Mouse (Mus musculus): ENCODE measurements at regions not wholly inside any gene's neighbourhood (a gene's known extent, or its start where the extent isn't known, plus 50 kb on each side); places are given as distances from the start of the nearest gene placed in this dataset.

- Histone ChIP-seq H3K9ac (replicated peaks; ENCODE audit: low read length, poor library complexity, severe bottlenecking) (no peak overlapping the region), H3K27ac (ENCODE audit: low read depth, low read length) (no peak overlapping the region), H3K4me2 (ENCODE audit: low read depth, low read length, poor library complexity, severe bottlenecking) (no peak overlapping the region), H3K4me3 (ENCODE audit: low read depth, low read length) (no peak overlapping the region), H3K9me3 (ENCODE audit: low read length) (no peaks in the 10 kb centered on the region), H3K4me1 (ENCODE audit: insufficient read depth, low read length) (no peaks in the 10 kb centered on the region), H3K27me3 (ENCODE audit: insufficient read depth, low read length) (no peaks in the 10 kb centered on the region), H3K36me3 (ENCODE audit: insufficient read depth, low read length) (no peaks in the 10 kb centered on the region)
- DNase-seq (ENCODE audit: low spot score) (no peak), ATAC-seq (ENCODE audit: low FRiP score) (no peak)
- TF ChIP-seq CTCF (IDR thresholded peaks at IDR 0.05) = no peak
- WGBS = 70% methylated on average over 1 of the region's 1 CpGs
Observed at GRCm38 (mm10) chr1:137577639-137578038, 597.9 kb downstream of the Ptprc start.

GRCm38 (mm10) chr1:137576174-137576573, 599.3 kb downstream of the Ptprc start:
- no peaks in the 10 kb centered on the region for H3K27me3 ChIP-seq (ENCODE audit: insufficient read depth, low read length)
- no peak for ATAC-seq (ENCODE audit: low FRiP score)
- H3K4me1 ChIP-seq (ENCODE audit: insufficient read depth, low read length) = no peaks in the 10 kb centered on the region
- no peak for TF ChIP-seq CTCF (IDR thresholded peaks at IDR 0.05)
- H3K4me3 ChIP-seq (ENCODE audit: low read depth, low read length) = no peak overlapping the region
- H3K9ac ChIP-seq (replicated peaks; ENCODE audit: low read length, poor library complexity, severe bottlenecking) = no peak overlapping the region
- DNase-seq (ENCODE audit: low spot score) = no peak
- WGBS = 77% methylated on average over 9 of the region's 9 CpGs
- no peaks in the 10 kb centered on the region for H3K36me3 ChIP-seq (ENCODE audit: insufficient read depth, low read length)
- H3K4me2 ChIP-seq (ENCODE audit: low read depth, low read length, poor library complexity, severe bottlenecking) = no peak overlapping the region
- H3K9me3 ChIP-seq (ENCODE audit: low read length) = no peaks in the 10 kb centered on the region
- no peak overlapping the region for H3K27ac ChIP-seq (ENCODE audit: low read depth, low read length)

GRCm38 (mm10) chr1:137575380-137575779, 600.1 kb downstream of the Ptprc start:
- no peak for ATAC-seq (ENCODE audit: low FRiP score)

GRCm38 (mm10) chr1:137571905-137572865, 603.3 kb downstream of the Ptprc start:
- no peak overlapping the region for H3K4me2 ChIP-seq (ENCODE audit: low read depth, low read length, poor library complexity, severe bottlenecking)
- H3K9me3 ChIP-seq (ENCODE audit: low read length) = no peaks in the 10 kb centered on the region
- H3K27me3 ChIP-seq (ENCODE audit: insufficient read depth, low read length) = no peaks in the 10 kb centered on the region
- no peak overlapping the region for H3K9ac ChIP-seq (replicated peaks; ENCODE audit: low read length, poor library complexity, severe bottlenecking)
- no peaks in the 10 kb centered on the region for H3K36me3 ChIP-seq (ENCODE audit: insufficient read depth, low read length)
- WGBS = 77% methylated on average over 6 of the region's 6 CpGs
- DNase-seq (ENCODE audit: low spot score) = no peak
- TF ChIP-seq CTCF (IDR thresholded peaks at IDR 0.05) = no peak
- no peak for ATAC-seq (ENCODE audit: low FRiP score)
- no peak overlapping the region for H3K4me3 ChIP-seq (ENCODE audit: low read depth, low read length)
- no peak overlapping the region for H3K27ac ChIP-seq (ENCODE audit: low read depth, low read length)
- H3K4me1 ChIP-seq (ENCODE audit: insufficient read depth, low read length) = no peaks in the 10 kb centered on the region

More at GRCm38 (mm10) chr1:137575380-137575779, 600.1 kb downstream of the Ptprc start:
- DNase-seq (ENCODE audit: low spot score) = no peak
- Histone ChIP-seq H3K27me3 (ENCODE audit: insufficient read depth, low read length) (no peaks in the 10 kb centered on the region), H3K36me3 (ENCODE audit: insufficient read depth, low read length) (no peaks in the 10 kb centered on the region), H3K4me2 (ENCODE audit: low read depth, low read length, poor library complexity, severe bottlenecking) (no peak overlapping the region), H3K4me1 (ENCODE audit: insufficient read depth, low read length) (no peaks in the 10 kb centered on the region), H3K9me3 (ENCODE audit: low read length) (no peaks in the 10 kb centered on the region), H3K4me3 (ENCODE audit: low read depth, low read length) (no peak overlapping the region), H3K9ac (replicated peaks; ENCODE audit: low read length, poor library complexity, severe bottlenecking) (no peak overlapping the region), H3K27ac (ENCODE audit: low read depth, low read length) (no peak overlapping the region)
- no peak for TF ChIP-seq CTCF (IDR thresholded peaks at IDR 0.05)

- no peaks in the 10 kb centered on the region for H3K9me3 ChIP-seq (ENCODE audit: low read length)
- no peak for DNase-seq (ENCODE audit: low spot score)
- H3K4me1 ChIP-seq (ENCODE audit: insufficient read depth, low read length) = no peaks in the 10 kb centered on the region
- H3K4me3 ChIP-seq (ENCODE audit: low read depth, low read length) = no peak overlapping the region
- no peak overlapping the region for H3K9ac ChIP-seq (replicated peaks; ENCODE audit: low read length, poor library complexity, severe bottlenecking)
- H3K36me3 ChIP-seq (ENCODE audit: insufficient read depth, low read length) = no peaks in the 10 kb centered on the region
- no peak for TF ChIP-seq CTCF (IDR thresholded peaks at IDR 0.05)
- H3K27ac ChIP-seq (ENCODE audit: low read depth, low read length) = no peak overlapping the region
- H3K27me3 ChIP-seq (ENCODE audit: insufficient read depth, low read length) = no peaks in the 10 kb centered on the region
- WGBS = 73% methylated on average over 4 of the region's 4 CpGs
- no peak for ATAC-seq (ENCODE audit: low FRiP score)
- H3K4me2 ChIP-seq (ENCODE audit: low read depth, low read length, poor library complexity, severe bottlenecking) = no peak overlapping the region
Observed at GRCm38 (mm10) chr1:137571190-137571904, 604.2 kb downstream of the Ptprc start.

- no peaks in the 10 kb centered on the region for H3K9me3 ChIP-seq (ENCODE audit: low read length)
- no peak overlapping the region for H3K4me2 ChIP-seq (ENCODE audit: low read depth, low read length, poor library complexity, severe bottlenecking)
- 100% methylated on average over 1 of the region's 1 CpGs for WGBS
- H3K27ac ChIP-seq (ENCODE audit: low read depth, low read length) = no peak overlapping the region
- no peak for TF ChIP-seq CTCF (IDR thresholded peaks at IDR 0.05)
- H3K4me1 ChIP-seq (ENCODE audit: insufficient read depth, low read length) = no peaks in the 10 kb centered on the region
- no peaks in the 10 kb centered on the region for H3K36me3 ChIP-seq (ENCODE audit: insufficient read depth, low read length)
- ATAC-seq (ENCODE audit: low FRiP score) (no peak), DNase-seq (ENCODE audit: low spot score) (no peak)
- H3K9ac ChIP-seq (replicated peaks; ENCODE audit: low read length, poor library complexity, severe bottlenecking) = no peak overlapping the region
- no peaks in the 10 kb centered on the region for H3K27me3 ChIP-seq (ENCODE audit: insufficient read depth, low read length)
- H3K4me3 ChIP-seq (ENCODE audit: low read depth, low read length) = no peak overlapping the region
Observed at GRCm38 (mm10) chr1:137567526-137567925, 607.3 kb upstream of the Nr5a2 start.
